Mouse (Mus musculus) retina, postnatal 7 days (tissue): ENCODE data around the gene Ttl.
A peak's percentile ranks its signal among the peaks of the same experiment; 100 is the strongest.

Source experiments
- DNase-seq: peaks from one replicate; pipeline ENCODE4 v3.0.0-alpha.2; 2012; ENCODE audit warnings: low read depth, low spot score

The Ttl gene

DNA sequence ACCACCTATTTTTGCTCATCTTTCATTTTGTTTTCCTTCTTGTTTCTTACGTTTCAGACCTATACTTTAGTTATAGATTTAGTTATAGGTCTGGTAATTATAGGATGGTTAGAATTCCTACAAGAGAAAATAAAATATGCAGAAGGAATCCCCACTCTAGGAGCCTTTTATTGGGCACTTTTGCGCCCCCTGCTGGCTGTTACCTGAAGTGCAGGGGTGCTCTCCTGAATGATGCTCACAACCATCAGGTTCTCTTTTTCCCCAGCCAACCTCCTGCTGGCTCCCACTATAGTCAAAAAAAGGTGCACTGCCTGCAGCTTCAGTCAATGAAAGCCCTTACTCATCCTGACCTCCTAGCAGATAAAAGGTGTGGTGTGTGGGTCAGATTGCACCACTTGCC is 19.2 kb downstream of the Ttl start:
- DNase-seq: no peak

GRCm38 (mm10) chr2:129087520-129087919 is 21.8 kb downstream of the Ttl start:
- no peak for DNase-seq

DNA sequence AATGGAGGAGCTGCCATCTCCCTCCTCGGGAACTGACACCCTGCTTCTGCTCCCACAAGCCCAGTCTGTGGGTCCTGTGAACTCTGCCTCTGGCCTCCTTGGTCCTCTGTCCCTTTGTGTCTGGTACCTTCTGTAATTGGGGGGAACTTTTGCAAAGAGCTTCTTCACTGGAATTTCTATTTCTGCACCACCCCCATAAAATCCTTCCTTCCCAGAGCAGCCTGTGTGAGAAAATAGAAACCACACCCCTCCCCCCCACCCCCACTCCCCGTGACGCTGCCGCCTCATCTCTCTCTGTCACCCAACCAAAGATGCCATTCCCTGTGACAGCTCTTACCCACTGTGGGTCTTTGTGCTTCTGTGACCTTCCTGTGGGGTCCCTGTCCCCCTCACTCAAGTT is 24.6 kb downstream of the Ttl start:
- no peak for DNase-seq

DNA sequence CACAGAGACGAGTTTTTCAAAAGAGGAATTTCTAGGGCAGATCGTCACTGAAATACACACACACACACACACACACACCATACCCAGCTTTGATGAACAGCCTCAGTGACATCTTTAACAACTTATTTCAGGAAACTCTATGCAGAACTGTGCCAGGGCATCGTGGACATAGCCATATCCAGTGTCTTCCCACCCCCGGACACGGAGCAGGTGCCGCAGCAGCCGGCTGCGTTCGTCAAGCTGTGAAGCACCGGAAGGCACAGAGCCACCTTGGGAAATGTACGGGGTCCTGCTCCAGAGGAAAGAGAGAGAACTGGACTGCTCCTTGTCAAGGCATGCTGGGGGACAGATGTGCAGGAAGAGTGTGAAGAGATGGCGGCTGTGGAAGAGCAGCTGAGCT is 27.1 kb downstream of the Ttl start:
- no peak for DNase-seq

DNA sequence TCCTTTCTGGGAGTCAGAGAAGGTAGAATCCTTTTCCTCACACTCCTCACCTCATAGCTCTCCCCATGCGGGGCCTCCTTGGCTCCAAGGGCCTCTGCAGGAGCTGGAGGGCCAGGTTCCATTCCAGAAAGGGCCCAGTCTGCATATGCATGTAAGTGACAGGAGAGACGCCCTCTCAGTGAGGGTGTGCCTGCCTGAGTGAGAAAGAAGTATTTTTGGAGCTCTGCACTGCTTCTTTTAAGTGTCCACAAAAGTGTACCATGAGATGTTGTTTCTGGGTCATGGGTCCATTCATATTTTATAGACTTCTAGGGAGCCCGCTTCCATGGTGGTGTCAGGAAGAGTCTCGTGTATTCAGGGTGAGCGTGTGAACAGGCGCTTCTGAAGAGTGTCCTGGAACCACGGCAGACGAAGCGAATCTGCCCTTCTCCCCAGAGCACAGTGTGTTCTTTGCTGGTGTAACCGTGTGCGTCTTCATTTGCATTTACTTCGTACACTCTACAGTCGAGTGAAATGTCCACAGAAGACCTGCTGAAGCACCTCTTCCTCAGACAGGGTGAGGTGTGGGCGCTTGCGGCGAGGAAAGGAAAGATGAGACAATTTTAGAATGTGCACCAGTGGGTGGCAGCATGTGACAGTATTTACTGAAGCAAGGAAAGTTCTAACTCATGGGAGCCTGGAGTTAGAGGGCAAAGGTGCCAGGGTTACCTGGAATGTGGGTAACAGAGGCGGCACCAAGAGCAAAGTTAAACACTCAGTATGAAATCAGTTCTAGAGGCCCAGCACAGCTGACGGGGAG is 28.4 kb downstream of the Ttl start:
- DNase-seq: no peak

DNA sequence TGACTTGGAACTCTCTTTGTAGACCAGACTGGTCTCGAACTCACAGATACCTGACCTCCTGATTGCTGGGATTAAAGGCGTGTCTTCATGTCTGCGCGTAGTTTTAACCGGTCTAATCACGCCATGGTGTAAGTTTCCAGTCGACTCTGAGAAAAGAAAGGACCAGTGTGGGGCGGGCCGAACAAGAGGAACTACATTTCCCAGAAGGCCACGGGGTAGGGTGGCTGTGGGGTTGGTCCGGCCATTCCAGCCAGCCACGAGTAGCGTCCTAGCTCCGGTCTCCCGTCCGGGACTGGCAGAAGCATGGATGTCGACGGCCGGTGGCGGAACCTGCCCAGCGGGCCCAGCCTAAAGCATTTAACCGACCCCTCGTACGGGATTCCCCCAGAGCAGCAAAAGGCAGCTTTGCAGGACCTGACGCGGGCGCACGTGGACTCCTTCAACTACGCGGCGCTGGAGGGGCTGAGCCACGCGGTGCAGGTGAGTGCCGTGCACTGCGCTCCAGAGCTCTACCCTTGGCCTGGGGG is 35.1 kb downstream of the Ttl start, which contains the start of gene Polr1b:
TSS of gene Polr1b (plus strand) at position 212 of the 527 bp plus-strand sequence.
- peak; percentile 82 for DNase-seq

- DNase-seq: no peak
These were observed 47.2 kb downstream of the Ttl start for GRCm38 (mm10) chr2:129112924-129113323.

DNA sequence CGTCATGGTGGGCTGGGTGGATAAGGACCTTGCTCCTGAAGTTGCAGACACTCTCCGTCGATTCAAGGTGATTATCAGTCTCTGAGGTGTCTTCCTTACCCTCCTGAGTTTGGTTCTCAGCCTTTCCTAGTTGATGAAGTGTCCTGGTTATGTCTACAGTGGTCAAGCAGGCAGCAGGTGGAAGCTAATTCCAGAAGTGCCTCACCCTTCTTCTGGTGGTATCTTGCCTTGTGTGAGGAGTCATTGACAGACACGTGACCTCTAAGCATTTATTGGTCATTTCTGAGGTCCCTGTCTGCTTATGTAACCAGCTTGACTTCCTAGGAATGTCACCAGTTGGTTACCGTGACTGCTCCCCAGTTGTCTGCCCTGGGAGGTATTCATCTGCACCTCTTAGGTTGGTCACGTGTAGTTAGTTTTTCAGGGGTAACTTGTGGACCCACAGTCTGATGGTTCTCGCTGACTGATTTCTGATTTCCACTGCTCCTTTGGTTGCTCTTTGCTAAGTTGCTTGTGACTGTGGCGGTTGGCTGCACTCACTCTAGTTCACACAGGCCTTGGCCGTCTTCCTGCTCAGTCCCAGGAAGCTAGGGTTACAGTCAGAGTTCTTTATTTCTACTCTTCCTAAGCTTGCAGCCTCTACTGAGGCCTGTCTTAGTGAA is 50.1 kb downstream of the Ttl start:
- DNase-seq: no peak

DNA sequence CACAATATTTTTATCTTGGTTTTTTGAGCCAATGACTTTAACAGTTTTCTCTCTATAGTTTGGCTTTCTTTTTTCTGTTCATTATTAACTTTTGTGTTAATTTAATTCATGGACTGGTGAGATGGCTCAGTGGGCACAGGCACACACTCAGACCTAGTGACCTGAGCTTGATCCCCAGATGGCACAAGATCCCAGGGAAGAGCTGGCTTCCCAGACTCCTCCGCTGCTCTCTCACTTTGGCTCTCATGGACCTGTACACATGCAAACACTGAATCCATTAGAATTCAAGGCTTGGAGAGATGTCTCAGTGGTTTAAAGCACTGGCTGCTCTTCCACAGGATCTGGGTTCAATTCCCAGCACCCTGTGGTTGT is 50.6 kb downstream of the Ttl start:
- DNase-seq: no peak

DNA sequence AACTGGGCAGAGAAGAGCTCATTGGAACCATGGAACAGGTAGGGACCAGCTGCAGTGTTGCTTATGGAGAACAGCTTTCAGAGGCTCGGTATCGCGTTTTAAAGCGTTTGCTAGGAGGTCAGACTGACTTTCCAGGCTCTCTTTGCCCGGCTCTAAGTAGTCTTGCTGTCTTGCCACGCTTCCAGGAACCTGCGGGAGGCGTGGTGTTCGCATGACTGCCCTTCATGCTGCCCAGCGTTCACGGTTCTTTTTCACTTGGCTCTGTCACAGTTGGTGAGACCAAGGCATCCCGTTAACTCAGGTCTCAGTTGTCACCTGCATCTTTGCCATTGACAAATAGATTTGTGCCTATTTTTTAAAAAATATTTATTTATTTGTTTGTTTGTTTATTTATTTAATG is 52.3 kb downstream of the Ttl start:
- no peak for DNase-seq

DNA sequence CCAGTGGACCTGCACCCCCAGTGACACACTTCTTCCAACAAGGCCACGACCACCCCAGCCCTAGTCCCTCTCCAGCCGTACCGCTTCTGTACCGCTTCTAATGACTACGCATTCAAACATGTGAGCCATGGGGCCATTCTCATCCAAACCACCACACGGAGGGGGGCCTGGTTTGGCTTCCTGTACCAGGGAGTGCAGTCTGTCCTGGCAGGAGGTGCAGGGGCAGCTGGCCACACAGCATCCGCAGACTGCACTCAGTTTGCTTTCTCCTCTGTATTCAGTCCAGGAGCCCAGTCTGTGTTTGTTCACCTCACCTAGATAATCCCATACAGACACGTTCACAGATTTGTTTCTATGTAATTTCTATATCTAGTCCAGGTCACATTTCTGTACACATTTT is 56.2 kb downstream of the Ttl start:
- DNase-seq: no peak

DNA sequence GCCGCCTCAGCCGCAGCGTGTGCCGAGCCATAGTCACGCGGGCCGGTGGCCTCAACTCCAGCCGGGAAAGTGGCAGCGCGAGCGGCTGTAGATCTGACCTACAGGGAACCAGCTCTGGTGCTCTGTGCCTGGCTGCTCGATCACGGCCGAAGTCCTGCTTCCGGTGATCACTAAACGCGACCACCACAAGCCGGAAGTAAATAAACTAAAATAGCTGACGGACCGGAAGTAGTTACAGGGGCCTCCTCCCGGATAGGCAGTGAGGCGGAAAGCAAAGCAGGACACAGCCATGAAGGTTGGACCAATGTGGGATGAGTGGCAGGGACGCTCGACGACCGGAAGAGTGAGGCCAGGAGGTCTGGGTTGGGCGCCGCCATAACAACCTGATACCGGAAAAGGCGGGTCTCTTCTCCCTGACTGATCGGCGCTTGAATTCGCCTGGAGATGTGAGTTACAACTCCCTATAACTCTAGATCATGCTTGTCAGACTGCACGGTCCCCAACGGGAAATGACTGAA is 63.7 kb downstream of the Ttl start, which contains the start of gene Chchd5:
TSS of gene Chchd5 (plus strand) at position 289 of the 518 bp plus-strand sequence.
- peak; percentile 92 for DNase-seq

GRCm38 (mm10) chr2:129129987-129130545 is 64.3 kb downstream of the Ttl start:
- DNase-seq: peak; percentile 6

DNA sequence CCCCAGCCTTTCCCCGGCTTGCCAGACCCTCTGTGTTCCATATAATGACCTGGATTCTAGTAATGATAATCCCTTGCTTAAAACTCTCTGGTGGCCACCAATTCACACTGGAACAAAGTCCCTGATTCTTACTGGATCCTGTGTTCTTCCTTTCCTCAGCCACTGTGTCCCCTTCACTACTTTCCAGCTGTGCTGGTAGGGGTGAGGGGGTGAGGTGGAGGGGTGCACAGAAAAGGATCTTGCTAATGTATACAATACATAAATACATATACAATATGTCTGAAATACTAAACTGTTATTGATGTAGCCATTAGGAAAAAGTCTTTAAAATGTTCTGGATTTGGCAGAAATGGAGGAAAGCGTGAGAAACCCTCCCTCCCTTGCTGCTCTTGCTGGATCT is 65.0 kb downstream of the Ttl start:
- no peak for DNase-seq

GRCm38 (mm10) chr2:129132231-129132630 is 66.5 kb downstream of the Ttl start:
- DNase-seq: no peak

DNA sequence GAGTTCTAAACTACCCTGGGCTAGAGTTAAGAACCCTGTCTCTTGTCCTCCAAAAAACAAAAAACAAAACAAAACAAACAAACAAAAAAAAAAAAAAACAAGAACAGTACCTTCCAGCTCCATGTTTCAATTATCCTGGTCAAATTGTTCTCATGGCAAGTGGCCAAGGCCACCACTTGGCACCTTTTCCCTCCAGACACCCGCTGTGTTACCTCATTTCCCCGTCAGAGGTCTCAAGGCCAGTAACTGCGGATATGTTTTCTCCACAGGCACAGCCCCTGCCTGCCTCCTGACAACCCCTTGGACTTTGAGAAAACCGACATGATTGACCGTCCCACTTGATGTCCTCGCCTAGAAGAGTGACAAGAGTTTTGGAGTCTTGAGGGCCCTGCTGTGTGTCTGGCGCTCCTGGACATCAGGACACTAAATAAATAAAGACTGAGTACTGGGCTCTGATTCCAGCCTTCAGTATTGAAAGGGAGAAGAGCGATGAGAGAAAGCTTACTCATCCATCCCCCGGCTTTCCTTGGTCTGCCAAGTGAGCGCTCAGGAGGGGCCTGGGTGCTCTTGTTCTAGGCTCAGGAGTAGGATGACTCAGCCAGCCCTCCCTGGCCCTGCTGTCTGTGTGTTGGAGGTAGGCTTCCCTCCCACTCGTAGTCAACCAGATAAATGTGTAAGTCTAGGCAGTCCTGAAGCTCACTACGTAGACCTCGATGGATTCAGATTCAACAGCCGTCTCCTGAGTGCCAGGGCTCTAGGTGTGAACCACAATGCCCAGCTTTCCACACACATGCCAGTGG is 67.5 kb downstream of the Ttl start:
- no peak for DNase-seq

DNA sequence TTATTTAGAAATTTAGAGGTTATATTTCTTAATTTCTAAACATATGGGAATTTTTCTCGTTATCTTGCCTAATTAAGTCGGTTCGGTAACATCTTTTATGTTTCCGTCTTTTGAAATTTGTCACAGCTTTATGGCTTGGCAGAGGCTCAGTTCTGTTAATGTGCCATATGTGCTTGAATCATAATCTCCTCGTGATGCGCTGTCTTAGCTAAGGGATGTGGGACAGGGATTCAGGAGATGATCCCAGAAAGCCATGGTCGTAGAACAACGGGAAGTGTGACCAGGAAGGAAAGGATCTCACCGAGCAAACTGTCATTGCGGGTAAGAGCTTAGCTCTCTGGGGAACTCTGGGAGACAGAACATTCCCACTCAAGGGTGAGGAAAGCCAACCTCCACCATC is 74.2 kb downstream of the Ttl start:
- DNase-seq: peak; percentile 33
